Mouse (Mus musculus): ENCODE measurements around the gene Tnfsf10. TPM values are rescaled to one million over a fixed set of nuclear protein-coding genes. Genes with fewer than 3 reads are reported as not detected.

Gene Tnfsf10
- total RNA-seq, 1 experiment from 2014 or later, result 12.7 TPM

- no peak for DNase-seq
Measured at GRCm38 (mm10) chr3:27302339-27303022, 14.3 kb upstream of the Tnfsf10 start.

- DNase-seq, result no peak
Measured at GRCm38 (mm10) chr3:27306815-27307214, 10.0 kb upstream of the Tnfsf10 start.

GRCm38 (mm10) chr3:27310973-27311372 is 5.9 kb upstream of the Tnfsf10 start:
- DNase-seq, result no peak

- no peak for DNase-seq
Measured at GRCm38 (mm10) chr3:27311475-27311874, 5.4 kb upstream of the Tnfsf10 start.

- no peak for DNase-seq
Measured at GRCm38 (mm10) chr3:27314506-27315164, 2.2 kb upstream of the Tnfsf10 start.

- no peak for DNase-seq
Measured at GRCm38 (mm10) chr3:27317288-27318024, 628 bp downstream of the Tnfsf10 start.

GRCm38 (mm10) chr3:27319650-27320049 is 2.8 kb downstream of the Tnfsf10 start:
- DNase-seq, result no peak

- DNase-seq, result peak; percentile 19
Measured at GRCm38 (mm10) chr3:27320613-27321495, 4.0 kb downstream of the Tnfsf10 start.

- DNase-seq, result no peak
Measured at GRCm38 (mm10) chr3:27322591-27322990, 5.8 kb downstream of the Tnfsf10 start.

- DNase-seq, result no peak
Measured at GRCm38 (mm10) chr3:27323551-27323950, 6.7 kb downstream of the Tnfsf10 start.

- no peak for DNase-seq
Measured at GRCm38 (mm10) chr3:27326633-27327191, 9.9 kb downstream of the Tnfsf10 start.

- DNase-seq, result no peak
Measured at GRCm38 (mm10) chr3:27330706-27331105, 13.9 kb downstream of the Tnfsf10 start.

- DNase-seq, result peak; percentile 63
Measured at GRCm38 (mm10) chr3:27338437-27338836, 21.6 kb downstream of the Tnfsf10 start.

GRCm38 (mm10) chr3:27338887-27339286 is 22.1 kb downstream of the Tnfsf10 start:
- DNase-seq, result no peak

GRCm38 (mm10) chr3:27340757-27341156 is 23.9 kb downstream of the Tnfsf10 start:
- DNase-seq, result no peak

GRCm38 (mm10) chr3:27342462-27342861 is 25.6 kb downstream of the Tnfsf10 start:
- DNase-seq, result no peak

GRCm38 (mm10) chr3:27345526-27345925 is 28.7 kb downstream of the Tnfsf10 start:
- peak; percentile 82 for DNase-seq

GRCm38 (mm10) chr3:27348462-27348861 is 31.6 kb downstream of the Tnfsf10 start:
- DNase-seq, result no peak

- DNase-seq, result peak; percentile 67
Measured at GRCm38 (mm10) chr3:27351105-27351504, 34.3 kb downstream of the Tnfsf10 start.

GRCm38 (mm10) chr3:27359100-27359720 is 42.4 kb downstream of the Tnfsf10 start:
- DNase-seq, result no peak

- DNase-seq, result peak; percentile 58
Measured at GRCm38 (mm10) chr3:27370125-27370524, 53.3 kb downstream of the Tnfsf10 start.

All from adrenal gland, postnatal 14 days (tissue).